Mouse (Mus musculus): Measurements from ENCODE around the gene Utp14b.
A peak's percentile ranks its signal among the peaks of the same experiment; 100 is the strongest.

Utp14b gene

DNA sequence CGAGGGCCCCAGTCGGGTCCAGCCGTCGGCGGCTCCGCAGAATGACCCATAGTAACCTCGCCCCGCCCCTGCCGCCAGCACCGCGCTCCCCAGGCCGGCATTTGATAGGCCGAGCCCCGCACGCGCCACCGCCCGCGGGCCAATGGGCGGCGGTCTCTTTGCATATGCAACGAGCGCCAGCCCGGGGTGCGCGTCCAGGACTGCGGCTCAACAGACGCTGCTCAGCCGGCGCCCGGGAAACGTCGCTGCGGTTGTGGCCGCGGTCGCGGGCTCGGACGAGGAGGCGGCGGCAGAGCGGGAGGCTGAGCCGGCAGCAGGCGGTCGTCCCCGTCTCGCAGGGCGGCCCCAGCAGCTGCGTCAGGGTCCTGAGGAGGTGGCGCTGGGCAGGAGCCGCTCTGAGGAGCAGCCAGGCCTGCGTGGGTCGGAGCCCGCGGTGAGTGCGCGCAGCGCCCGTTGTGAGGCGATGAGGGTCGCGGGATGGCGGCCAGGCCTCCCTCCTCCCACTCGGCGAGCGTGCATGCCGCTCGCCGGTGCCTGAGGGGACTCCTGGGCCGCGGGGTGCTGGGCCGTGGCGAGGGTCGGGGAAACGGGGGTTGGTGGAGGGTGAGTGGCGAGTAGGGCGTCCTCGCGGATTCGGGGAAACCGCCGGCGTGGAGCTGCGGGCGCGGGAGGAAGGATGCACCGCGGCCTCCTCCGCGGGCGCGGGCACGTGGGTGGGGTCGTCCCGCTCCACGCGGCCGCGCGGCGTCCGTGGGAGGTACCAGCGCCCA, at the start of gene Utp14b, which contains the start of gene Acsl3:
Gene Utp14b, plus strand, starts transcription at position 368 of the 770 bp plus-strand sequence.
Gene Acsl3, plus strand, starts transcription at position 155 of the 770 bp plus-strand sequence.
- peak; percentile 97 for DNase-seq (ENCODE audit: low spot score)

DNA sequence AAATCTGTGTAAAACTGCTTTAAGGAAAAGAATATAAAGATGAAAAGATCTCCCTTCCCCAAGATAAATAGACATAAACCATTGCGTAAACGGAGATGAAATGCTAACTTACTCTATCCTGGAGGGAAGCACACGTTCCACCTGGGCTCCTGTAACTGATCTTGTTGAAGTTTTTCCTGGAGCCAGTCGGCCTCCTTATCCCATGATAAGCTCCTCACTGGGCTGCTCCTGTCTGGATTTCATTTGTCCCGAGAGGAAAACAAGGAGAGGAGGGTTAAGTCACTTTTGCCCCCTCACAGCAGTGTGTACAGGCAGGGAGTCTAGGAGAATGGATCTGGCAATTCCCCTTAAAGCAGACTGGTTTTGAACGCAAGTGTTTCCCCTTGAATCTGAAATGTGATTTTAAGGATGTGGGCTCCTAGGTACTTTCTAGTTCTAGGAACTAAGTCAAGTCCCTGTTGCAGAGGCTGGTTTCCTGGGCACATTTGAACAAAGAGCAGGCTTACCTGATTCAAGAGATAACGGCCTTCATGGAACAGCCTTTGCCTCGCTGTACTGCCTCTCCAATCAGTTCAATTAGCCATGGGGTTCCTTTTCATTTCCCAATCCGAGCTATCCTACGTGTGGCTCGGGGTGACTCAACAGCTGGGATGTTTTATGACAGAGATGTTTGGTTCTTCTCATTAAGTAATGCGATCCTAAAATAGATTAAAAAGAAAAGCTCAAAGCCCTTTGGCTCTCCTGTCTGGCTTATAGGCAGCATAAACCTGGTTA, 48.5 kb upstream of the Utp14b start:
- no peak for DNase-seq (ENCODE audit: low spot score)

DNA sequence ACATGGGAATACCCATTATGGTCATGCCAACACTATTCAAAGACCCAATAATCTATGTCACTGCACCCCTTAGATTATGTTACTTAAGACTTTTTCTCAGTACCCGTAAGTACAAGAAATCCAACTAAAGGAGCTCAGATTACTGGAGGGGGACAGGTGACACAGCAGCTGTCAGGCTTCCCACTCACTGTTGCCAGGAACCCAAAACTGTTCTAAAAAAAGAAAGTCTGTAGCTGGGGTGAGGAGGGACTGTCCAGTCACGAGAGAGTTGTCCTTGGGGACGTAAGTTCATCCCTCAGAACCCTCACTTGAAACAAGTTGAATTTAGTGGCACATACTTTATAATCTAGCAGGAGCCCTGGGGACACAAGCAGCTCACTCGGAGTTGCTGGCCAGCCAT, 46.8 kb upstream of the Utp14b start:
- no peak for DNase-seq (ENCODE audit: low spot score)

DNA sequence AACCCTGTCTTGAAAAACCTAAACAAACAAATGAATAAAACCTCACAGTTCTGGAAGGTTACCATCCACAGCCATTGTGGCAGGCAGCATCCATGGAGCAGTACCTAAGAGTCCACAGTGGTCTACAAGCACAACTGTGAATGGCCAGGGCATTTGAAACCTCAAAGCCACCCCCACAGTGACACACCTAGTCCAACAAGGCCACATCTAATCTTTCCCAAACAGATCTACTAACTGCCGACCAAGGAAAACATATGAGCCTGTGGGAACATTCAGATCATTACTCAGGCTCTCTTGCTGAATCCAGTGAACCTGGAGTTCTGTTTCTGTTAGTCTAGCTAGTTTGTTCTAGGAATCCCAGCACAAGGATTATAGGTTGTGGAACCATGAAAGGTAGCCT, 44.9 kb upstream of the Utp14b start:
- no peak for DNase-seq (ENCODE audit: low spot score)

DNA sequence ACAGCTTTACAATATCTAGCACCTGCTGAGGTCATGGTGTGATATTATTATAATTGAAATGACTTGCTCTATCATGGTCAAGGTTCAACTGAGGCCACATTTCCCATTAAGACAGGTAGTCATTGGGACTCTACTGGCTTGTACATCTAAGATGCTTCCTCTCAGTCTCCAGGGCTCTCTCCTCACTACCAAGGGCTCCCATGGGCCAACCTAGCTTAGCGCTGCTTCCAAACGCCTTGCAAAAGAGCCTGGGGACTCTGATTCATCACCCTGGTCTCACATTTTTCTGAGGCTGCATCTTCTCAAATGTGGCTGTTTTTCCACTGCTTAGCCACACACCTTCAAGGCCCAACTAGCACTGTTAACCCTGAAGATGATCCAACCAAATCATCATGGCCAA, 33.5 kb upstream of the Utp14b start:
- DNase-seq (ENCODE audit: low spot score) = no peak

DNA sequence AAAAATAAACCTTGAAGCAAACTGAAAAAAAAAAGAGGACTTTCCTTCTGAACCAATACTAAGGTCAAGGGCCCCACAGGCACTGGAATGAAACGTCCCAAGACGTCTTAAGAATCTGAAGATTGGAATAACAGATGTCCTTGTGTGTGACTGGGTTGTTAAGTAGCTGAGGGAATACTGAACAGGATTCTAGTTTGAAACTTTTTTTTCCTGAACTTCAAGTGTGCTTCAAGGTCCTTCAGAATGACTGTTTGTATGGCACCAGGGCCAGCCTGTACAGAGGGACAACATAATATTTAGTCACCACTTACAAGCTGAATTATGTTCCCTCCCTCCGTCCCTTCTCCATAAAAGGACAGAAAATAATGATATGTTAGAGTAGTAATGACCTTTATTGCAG, 23.4 kb upstream of the Utp14b start:
- DNase-seq (ENCODE audit: low spot score) = no peak

DNA sequence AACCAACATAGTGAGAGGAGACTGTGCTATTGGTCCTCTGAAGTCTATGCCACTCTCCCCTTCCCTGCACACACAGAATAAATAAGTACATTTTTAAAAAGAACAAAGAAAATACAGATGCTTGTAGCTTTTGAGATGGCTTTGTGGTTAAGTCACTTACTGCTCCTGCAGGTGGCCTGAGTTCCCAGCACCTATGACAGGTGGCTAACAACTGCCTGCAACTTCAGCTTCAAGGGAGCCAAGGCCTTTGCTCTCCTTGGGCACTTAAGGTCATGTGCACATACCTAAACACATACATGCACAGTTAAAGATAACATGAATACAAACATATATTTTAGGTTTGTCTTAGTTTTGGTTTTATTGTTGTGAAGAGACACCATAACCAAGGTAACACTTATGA, 17.0 kb upstream of the Utp14b start:
- no peak for DNase-seq (ENCODE audit: low spot score)

DNA sequence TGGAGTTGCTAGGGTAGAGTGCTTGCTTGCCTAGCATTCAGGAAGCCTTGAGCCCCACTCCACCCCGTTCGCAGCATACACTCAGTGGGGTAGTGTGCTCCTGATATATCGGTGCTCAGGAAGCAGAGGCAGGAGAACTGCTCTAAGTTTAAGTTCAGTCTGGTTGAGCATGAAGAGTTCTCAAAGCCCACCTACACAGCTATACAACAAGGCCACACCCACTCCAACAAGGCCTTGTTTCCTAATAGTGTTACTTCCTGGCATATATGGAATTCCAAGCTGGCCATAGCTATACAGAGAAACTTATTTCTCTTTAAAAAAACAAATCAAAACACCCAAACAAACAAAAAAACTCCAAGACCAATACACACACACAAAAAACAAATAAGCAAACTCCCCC, 16.0 kb upstream of the Utp14b start:
- no peak for DNase-seq (ENCODE audit: low spot score)

DNA sequence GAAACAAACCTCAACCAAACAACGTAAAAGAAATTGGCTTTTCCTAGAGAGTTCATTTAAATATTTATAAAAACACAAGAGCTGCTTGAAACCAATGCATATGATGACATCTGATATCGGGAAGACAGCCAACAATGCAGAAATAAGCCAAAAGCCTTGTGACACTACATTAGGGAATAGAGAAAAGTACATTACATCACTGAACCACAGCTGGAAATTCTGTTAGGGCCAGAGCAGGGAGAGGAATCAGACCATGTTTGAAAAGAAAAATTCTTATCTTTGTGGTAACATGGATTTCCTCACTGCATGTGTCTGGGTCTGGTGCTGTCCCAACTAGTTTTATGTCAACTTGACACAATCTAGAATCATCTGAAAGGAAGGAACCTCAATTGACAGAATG, 15.6 kb upstream of the Utp14b start:
- no peak for DNase-seq (ENCODE audit: low spot score)

DNA sequence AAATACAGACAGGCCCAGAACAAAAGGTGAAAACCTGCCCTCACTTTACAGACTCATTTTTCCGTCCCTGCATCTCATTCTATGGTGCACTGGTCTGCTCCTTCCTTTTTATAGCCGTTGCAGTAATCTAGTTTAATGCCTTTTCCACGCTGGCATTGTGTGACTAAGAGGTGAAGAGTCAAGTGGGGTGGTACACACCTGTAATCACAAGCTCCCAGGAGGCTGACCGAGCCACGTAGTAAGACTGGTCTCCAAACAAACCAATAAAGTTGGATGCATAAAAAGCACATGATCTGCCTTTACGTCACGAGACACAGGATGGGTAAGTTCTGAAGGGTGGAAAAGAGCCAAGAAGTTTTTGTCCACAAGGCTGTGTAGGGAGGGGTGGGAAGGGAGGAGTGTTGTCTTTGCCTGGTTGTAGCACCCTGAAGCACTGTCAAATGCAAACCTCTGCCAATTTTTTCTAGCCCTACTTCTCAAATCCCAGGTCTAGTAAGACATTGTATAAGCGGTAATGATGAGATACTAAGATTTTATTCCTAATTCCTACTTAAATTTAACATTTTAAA, 10.4 kb upstream of the Utp14b start:
- DNase-seq (ENCODE audit: low spot score) = peak; percentile 10

DNA sequence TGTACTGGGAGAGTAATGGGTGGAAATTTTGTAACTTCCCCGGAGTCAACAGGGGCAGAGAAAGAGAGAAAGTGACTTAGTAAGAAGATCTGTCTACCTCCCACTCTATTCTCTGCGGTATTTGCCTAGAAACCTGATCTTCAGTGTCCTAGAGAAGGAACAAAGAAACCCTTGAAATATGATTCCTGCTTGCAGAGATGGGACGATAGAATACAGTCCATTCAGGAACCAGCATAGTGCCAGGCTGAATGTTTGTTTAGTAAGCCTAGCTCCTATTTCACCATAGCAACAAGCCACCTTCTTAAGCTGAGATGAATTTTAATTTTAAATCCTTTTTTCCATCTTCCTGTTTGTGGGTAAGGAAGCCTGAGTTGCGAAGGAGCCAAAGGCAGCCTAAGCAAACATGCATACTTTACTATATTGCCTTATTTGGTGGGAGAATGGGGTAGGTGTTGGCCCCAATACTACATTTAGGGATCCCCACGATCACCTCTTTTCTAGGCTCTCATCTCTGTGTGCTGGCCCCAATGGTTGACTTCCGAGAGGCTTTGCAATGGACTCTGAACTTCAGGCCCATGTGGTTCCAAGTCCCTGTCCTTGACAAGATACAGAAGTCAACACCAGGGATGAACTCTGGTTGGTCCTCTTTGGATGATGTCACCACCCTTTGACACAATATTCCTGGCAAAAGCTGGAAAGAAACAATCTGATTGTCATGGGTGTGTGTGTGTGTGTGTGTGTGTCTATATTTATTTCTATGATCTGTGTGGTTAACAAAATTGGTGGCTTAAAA, 8.4 kb upstream of the Utp14b start:
- no peak for DNase-seq (ENCODE audit: low spot score)

DNA sequence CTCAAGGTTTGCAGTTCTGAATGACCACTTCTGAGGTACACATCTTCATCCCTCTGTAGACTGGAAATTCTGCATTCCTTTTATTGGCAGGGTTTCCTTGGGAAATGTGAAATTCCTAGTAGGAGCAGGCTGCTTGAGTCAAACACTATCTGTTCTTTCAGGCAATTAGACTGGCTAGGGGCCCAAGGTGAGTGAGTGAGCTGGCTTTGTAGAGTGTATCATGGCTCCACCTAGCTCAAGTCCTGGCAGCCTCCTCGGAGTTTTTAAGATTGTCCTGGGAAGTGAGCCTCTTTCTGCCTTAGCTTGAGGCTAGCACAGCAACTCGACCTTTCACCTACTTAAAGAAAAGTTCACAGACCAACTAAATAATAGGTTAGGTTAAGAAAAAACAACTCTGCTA, 1.4 kb upstream of the Utp14b start:
- DNase-seq (ENCODE audit: low spot score) = peak; percentile 54

DNA sequence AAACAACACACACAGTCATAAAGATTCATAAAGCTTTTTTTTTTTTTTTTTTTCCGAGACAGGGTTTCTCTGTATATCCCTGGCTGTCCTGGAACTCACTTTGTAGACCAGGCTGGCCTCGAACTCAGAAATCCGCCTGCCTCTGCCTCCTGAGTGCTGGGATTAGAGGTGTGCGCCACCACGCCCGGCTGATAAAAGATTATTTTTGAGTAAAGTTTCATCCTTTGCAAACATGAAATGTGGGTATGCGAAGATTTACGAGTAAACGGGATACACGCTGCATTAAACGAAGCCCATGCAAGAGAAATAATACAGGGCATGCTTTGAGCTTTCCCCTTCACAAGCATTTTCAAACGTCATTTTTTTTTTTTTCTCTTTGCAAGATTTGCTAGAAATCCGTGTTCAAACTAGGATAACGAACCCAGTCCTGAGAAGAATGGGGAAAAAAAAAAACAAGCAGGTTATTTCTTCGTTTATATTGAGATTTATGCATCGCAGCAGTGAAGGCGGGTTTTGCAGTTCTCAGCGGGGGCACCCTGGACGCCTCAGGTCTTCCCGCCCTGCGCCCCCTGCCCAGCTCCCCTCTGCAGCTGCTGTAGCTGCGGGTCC, 713 bp upstream of the Utp14b start:
- DNase-seq (ENCODE audit: low spot score) = no peak

DNA sequence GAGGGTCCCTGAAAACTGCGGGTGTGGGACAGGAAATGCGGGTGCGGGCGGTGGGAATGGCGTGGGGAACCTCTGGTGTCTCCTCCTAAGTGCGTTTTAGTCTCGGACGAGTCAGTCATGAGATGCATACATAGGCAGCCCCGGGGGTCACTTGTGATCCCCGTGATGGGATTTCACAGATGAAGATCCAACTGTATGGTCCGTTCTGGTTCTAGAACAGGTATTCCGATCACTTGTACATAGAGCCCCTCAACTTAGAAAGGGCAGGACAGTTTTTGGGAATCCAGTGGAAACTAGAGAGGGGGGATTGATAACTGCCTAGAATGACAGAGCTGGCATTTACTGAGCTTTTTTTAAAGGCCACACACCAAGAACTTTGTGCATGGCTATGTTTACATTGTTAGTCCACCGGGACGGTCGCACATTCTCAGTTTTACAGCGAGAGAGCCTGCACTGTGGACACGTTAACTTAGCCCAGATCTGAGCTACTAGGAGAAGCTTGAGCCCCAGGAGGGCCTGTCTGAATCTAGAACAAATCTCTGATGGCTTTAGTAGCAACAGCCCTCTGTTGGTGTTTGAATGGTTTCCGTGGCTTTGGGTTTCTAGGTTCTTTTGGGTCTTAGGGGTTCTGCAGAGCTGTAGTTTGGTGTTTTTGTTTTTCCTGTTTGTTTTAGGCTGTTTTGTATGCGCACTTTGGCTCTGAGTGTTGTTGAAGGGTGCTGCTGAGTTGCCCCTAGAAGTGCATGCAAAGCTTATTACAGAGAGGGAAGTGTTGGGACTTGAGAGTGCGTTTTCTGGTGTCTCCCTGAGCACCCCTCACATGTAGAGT, 817 bp downstream of the Utp14b start:
- DNase-seq (ENCODE audit: low spot score) = no peak

DNA sequence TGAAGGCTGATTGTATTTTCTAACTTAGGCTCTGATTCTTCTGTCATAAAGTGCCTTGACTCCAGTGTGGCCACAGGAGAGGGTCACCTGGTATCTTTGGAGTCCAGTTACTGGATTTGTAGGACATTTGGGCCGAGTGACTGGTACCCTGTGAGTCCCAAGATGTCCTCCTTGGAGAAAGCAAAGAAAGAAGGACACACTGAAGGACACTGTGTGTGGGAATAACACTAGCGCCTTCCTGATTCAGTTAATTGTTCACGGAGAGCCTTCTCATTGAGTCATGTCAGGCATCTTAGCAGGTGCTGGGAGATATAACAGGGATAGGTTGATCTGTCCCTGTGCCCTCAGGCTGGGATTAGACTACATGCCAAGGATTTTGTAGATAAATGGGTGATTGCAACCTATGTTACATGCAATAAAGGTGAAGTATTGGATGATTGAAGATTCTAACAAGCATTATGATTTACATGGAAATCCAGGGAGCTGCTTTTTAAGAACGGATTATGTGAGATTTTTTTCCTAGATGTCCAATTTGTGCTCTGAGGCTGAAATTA, 1.5 kb downstream of the Utp14b start:
- DNase-seq (ENCODE audit: low spot score) = no peak

DNA sequence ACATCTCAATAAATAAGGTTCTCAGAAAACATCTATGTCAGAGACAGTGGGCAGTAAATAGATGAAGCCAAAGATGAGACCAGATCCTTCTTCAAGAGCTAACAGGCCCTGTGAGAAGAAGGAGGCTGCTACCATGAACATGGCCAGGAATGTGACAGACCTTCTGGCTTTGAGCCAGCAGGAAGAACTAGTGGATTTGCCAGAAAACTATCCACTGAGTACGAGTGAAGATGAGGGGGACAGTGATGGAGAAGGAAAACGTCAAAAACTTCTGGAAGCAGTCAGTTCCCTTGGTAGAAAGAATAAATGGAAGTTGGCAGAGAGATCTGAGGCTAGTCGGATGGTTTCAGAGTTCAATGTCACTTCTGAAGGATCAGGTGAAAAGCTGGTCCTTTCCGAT, 6.5 kb downstream of the Utp14b start:
- DNase-seq (ENCODE audit: low spot score) = no peak

DNA sequence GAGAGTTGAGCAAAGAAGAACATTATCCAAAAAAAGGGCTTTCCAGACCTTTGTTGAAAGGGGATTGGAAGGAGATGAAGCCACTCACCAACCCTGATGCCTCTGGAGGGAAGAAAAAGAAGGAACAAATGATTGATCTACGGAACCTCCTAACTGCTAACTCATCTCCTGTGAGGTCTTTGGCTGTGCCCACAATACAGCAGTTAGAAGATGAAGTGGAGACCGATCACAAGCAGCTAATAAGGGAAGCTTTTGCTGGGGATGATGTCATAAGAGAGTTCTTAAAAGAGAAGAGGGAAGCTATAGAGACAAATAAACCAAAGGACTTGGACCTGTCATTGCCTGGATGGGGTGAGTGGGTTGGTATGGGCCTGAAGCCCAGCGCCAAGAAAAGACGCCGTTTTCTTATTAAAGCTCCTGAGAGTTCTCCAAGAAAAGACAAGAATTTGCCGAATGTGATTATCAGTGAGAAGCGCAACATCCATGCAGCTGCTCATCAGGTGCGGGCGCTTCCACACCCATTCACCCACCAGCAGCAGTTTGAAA, 8.2 kb downstream of the Utp14b start:
- DNase-seq (ENCODE audit: low spot score) = no peak

DNA sequence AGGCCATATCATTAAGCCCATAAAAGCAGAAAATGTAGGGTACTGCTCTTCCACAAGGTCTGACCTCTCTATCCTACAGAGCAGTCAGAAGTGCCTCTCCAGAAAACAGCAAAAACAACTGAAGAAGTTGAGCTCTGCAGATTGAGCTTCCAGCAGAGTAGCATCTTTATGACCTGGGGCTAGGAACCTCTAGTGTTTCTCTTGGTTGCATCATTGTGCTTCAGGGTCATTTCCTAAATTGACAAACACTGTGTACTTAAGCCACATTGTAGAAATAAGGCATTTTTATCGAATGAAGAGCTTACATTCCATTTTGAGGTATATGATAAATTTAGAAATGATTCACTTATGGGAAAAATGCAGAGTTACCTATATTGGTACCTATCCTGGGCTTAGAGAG, 8.7 kb downstream of the Utp14b start:
- DNase-seq (ENCODE audit: low spot score) = no peak

DNA sequence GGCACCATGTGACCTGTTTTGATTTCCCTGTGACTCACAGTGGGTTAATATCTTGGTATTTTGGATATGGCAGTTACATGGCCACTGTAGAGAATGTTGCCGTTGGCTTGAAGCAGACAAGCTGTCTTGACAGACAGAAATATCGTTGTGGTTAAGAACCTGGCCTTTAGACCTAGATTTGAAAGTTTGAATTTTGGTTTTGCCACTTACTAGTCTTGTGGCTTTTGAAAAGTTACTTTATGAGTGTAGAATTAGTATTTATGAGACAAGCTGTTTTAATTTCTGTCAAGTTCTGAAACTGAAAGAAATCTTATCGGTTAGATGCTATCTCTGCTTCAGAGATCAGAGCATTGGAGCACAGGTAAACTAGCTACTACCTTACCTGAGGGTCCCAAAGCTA, 24.5 kb downstream of the Utp14b start:
- DNase-seq (ENCODE audit: low spot score) = no peak

DNA sequence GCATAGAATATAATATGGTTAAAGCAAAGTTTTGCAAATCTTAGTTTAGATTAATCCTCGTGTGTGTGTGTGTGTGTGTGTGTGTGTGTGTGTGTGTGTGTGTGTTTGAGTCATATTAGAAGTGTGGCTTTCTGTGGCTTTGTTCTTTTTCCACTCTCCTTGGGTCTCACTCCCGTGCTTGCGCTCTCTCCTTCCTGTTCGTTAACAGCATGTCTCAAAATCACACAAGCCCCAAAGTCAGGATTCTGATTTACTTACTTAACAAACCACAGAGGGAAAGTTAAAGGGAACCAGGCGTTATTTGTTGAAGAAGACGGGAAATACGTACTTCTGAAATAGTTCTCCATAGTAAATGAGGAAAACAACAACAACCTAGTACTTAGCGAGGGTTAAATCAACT, 26.3 kb downstream of the Utp14b start:
- no peak for DNase-seq (ENCODE audit: low spot score)

Measured in testis, postnatal 10 days (tissue).